Mouse (Mus musculus) stomach, embryonic 16.5 days (tissue): ENCODE measurements at regions not wholly inside any gene's neighbourhood (a gene's known extent, or its start where the extent isn't known, plus 50 kb on each side); places are given as distances from the start of the nearest gene placed in this dataset.

Source experiments
- ATAC-seq: fragments of 200-750 bp; cut with Nextera tagmentation; 2 replicates; pipeline ENCODE4 v1.8.0; 2017; ENCODE audit warnings: moderate number of reproducible peaks, moderate TSS enrichment; ENCODE audit not compliant: insufficient read depth, low FRiP score
- H3K27ac ChIP-seq: fragments of 300-500 bp; sonication (generic); 2 replicates; pipeline ENCODE4 v1.5.1; 2014; ENCODE audit warnings: low read length
- H3K27me3 ChIP-seq: fragments of 300-500 bp; sonication (generic); 2 replicates; pipeline ENCODE4 v1.6.1; 2014; ENCODE audit warnings: low read length, control low read depth, mixed read lengths; ENCODE audit not compliant: control insufficient read depth, insufficient read depth
- H3K36me3 ChIP-seq: fragments of 300-500 bp; sonication (generic); 2 replicates; pipeline ENCODE4 v1.6.1; 2014; ENCODE audit warnings: low read length; ENCODE audit not compliant: control insufficient read depth, insufficient read depth
- H3K4me1 ChIP-seq: fragments of 300-500 bp; sonication (generic); 2 replicates; pipeline ENCODE4 v1.6.1; 2014; ENCODE audit warnings: low read length, control low read depth, mixed read lengths; ENCODE audit not compliant: control insufficient read depth, insufficient read depth
- H3K4me2 ChIP-seq: fragments of 300-500 bp; sonication (generic); 2 replicates; pipeline ENCODE4 v1.6.1; 2014; ENCODE audit warnings: low read depth, low read length, mixed read lengths
- H3K4me3 ChIP-seq: fragments of 300-500 bp; sonication (generic); replicated peaks from 2 replicates; pipeline ENCODE4 v1.5.1; 2014; ENCODE audit warnings: mild to moderate bottlenecking, low read length
- H3K9ac ChIP-seq: fragments of 300-500 bp; sonication (generic); 2 replicates; pipeline ENCODE4 v1.6.1; 2014; ENCODE audit warnings: low read length
- H3K9me3 ChIP-seq: fragments of 300-500 bp; sonication (generic); replicated peaks from 2 replicates; pipeline ENCODE4 v1.6.1; 2016; ENCODE audit warnings: low read length, control low read depth; ENCODE audit not compliant: control insufficient read depth
- WGBS: fragments of 180-500 bp; shearing (Covaris S2); extraction: QIAGEN DNeasy Blood & Tissue Kit; methylation state at CpG from one replicate; pipeline ENCODE4 v1.1.7; 2014; 5-methylcytosine and 5-hydroxymethylcytosine counted together

DNA sequence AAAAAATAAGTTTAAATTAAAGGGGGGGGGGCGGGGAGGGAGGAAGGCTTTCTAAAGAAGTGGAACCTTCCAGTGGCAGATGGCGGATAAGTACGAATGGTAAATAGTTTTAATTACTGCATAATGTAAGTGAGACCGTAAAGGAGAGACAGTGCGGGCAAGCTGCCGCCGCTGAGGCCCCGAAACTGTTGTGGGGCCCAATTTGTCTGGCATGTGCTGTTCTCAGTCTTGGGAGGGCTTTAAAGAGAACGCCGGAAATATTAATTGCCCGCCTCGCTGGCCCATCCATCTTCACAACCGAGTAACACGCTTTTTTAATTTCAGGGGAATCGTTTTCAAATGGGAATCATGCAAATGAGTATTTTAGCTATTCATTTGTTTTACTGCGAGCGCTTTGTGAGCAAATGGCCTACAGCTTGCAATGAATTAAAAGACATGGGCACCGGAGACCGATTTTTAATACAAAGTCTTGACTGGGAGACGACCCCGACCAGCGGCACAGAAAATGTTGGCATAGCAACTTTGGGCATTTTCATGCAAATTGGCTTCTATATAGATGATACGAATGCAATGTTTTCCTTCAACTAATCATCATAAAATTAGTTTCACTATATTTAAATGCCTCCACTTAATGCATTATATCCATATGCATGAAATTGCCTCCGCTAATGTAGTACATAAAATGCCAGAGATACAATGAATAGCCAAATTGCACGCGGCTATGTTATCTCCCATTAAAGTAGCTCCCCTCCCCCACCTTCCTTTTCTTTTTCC lies 122.9 kb upstream of the Smad3 start:
- H3K4me2 ChIP-seq = peak overlapping the region; percentile 52
- H3K9me3 ChIP-seq = 0 out of 2 replicates have a peak, but pooled peaks cover 4% of the 10 kb centered on the region
- no peak for ATAC-seq
- no peaks in the 10 kb centered on the region for H3K27me3 ChIP-seq
- peaks cover 5% of the 10 kb centered on the region; the same call in 1 of the 2 replicates for H3K4me1 ChIP-seq
- peak overlapping the region; percentile 30 for H3K4me3 ChIP-seq
- H3K36me3 ChIP-seq = no peaks in the 10 kb centered on the region
- H3K27ac ChIP-seq = no peak overlapping the region
- WGBS = 28% methylated on average over 26 of the region's 26 CpGs
- peak overlapping the region; percentile 29; the same call in 1 of the 2 replicates for H3K9ac ChIP-seq

DNA sequence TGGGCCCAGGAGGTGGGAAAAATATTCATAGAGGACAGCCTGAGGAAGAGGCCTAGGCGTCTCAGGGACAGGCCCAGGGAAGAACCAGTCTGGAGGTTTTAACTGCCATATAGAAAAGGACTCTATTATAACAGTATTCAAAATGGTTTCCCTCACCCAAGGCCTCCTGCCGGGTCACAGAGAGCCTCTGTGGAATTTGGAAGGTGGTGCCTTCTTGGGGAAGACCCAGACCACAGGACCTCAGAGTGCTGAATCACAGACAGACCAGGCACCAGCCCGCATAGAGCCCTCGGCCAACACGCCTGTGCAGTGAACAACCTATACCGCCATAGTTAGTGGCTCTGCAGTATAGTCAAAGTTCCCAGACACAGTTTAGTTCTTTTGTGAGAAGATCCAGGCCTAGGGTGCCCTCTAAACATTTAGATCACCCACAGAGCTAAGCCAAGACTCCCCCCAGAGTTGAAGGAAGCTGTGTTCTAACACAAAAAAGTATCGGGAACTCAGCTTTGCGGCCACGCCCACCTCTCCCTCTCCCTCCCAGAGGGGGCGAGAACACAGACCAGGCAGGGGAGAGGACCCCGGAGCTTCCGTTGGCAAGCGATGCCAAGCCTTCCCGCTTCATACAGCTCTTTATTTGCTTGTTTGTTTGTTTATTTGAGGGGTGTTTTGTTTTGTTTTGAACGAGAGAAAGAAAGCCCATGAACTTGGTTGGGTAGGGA lies 122.1 kb upstream of the Smad3 start:
- Histone ChIP-seq H3K9ac (peak overlapping the region; percentile 47; the same call in 1 of the 2 replicates), H3K36me3 (no peaks in the 10 kb centered on the region), H3K4me2 (peak overlapping the region; percentile 52), H3K27me3 (no peaks in the 10 kb centered on the region), H3K9me3 (0 out of 2 replicates have a peak, but pooled peaks cover 4% of the 10 kb centered on the region), H3K4me1 (peaks cover 5% of the 10 kb centered on the region; the same call in 1 of the 2 replicates), H3K4me3 (peak overlapping the region; percentile 30), H3K27ac (no peak overlapping the region)
- 23% methylated on average over 15 of the region's 15 CpGs for WGBS
- ATAC-seq = no peak

DNA sequence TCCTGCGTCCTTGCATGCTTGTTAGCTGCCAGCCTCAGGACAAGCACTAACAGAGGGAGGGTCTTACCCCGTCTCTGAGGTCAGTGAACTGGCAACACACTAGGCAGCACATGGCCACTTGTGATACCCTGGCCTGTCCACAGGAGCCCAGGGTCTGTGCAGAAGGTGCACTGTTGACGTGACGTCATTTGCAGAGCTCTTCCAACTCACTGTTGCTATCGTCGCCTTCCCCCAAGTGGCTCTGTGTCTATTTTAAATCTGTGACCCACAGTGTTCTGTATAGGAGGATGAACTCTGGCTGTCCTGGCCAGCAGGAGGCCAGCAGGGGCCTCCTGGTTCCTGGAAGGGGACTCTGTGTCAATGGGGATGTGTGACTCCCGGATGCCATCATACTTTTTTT lies 120.1 kb upstream of the Smad3 start:
- Histone ChIP-seq H3K9me3 (no peaks in the 10 kb centered on the region), H3K4me3 (no peak overlapping the region), H3K27me3 (no peaks in the 10 kb centered on the region), H3K4me1 (peaks cover 5% of the 10 kb centered on the region; the same call in 1 of the 2 replicates), H3K9ac (no peak overlapping the region), H3K27ac (no peak overlapping the region), H3K4me2 (no peak overlapping the region), H3K36me3 (no peaks in the 10 kb centered on the region)
- ATAC-seq = no peak
- WGBS = 74% methylated on average over 7 of the region's 7 CpGs

DNA sequence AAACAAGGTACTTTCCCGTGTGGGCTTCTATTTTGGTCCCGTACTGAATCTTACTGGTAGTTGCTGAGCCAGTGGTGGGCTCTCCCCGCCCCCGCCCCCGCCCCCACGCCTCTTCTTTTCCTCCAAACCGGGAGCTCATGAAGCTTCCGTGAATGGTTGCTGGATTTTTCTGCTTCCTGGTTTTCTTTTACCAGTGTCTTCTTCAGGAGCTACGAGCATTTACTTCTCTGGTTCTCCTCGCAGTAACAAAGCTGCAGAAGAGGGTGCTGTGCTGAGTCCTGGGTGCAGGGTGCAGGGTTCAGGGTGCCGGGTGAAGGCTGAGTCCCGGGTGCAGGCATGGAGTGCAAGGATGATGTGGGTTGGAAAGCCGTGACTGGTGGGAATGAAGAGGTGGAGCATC lies 119.1 kb upstream of the Smad3 start:
- Histone ChIP-seq H3K4me2 (peak overlapping the region; percentile 30), H3K36me3 (no peaks in the 10 kb centered on the region), H3K4me3 (no peak overlapping the region), H3K4me1 (peaks cover 5% of the 10 kb centered on the region; the same call in 1 of the 2 replicates), H3K27me3 (no peaks in the 10 kb centered on the region), H3K9ac (no peak overlapping the region), H3K9me3 (no peaks in the 10 kb centered on the region), H3K27ac (no peak overlapping the region)
- 34% methylated on average over 13 of the region's 13 CpGs for WGBS
- ATAC-seq = no peak

GRCm38 (mm10) chr9:63876023-63876422 lies 118.2 kb upstream of the Smad3 start:
- peaks cover 5% of the 10 kb centered on the region; the same call in 1 of the 2 replicates for H3K4me1 ChIP-seq
- no peaks in the 10 kb centered on the region for H3K27me3 ChIP-seq
- ATAC-seq = no peak
- no peaks in the 10 kb centered on the region for H3K9me3 ChIP-seq
- no peaks in the 10 kb centered on the region for H3K36me3 ChIP-seq
- H3K4me3 ChIP-seq = no peak overlapping the region
- H3K27ac ChIP-seq = no peak overlapping the region
- H3K9ac ChIP-seq = no peak overlapping the region
- WGBS = 88% methylated on average over 12 of the region's 12 CpGs
- no peak overlapping the region for H3K4me2 ChIP-seq

DNA sequence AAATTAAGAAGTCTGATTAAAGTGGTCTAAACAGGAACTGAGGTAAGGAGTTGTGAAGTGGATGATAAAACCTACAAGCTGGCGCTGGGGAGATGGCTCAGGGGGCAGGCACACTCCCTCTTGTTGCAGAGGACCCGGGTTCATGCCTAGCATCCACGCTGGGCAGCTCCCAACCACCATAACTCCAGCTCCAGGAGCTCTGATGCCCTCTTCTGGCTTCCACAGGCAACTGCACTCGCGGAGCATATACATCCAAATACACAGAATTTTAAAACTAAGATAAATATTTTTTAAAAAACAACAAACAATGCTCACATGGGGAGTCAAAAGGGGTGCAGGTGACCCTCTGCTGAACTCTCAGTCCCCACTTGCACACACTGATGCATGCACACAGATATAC lies 117.4 kb upstream of the Smad3 start:
- 91% methylated on average over 5 of the region's 5 CpGs for WGBS
- H3K9me3 ChIP-seq = 0 out of 2 replicates have a peak, but pooled peaks cover 2% of the 10 kb centered on the region
- H3K27ac ChIP-seq = no peak overlapping the region
- H3K9ac ChIP-seq = no peak overlapping the region
- no peak overlapping the region for H3K4me2 ChIP-seq
- no peaks in the 10 kb centered on the region for H3K27me3 ChIP-seq
- no peak overlapping the region for H3K4me3 ChIP-seq
- ATAC-seq = no peak
- H3K36me3 ChIP-seq = no peaks in the 10 kb centered on the region
- H3K4me1 ChIP-seq = 0 out of 2 replicates have a peak, but pooled peaks cover 5% of the 10 kb centered on the region

DNA sequence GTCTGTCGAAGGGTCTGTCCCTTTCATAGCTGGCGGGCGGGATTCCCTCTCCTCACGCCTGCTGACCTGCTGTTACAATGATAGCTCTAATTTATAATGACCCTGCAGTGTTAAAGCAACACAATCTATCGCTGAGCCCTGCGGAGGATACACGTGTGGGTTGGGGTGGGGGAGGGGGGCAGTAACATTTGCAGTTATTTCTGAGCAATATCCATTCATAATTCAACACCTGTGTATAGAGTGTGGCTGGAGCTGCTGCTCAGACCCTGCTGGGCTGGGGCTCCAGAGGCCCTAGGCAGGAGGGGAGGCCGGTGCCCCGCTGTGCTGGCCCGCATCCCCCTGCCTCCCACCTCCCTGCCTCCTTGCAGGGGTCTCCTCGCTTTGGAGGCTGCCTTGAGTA lies 106.6 kb upstream of the Smad3 start:
- H3K9ac ChIP-seq = no peak overlapping the region
- no peaks in the 10 kb centered on the region for H3K36me3 ChIP-seq
- 49% methylated on average over 11 of the region's 11 CpGs for WGBS
- no peaks in the 10 kb centered on the region for H3K27me3 ChIP-seq
- no peak for ATAC-seq
- H3K4me2 ChIP-seq = no peak overlapping the region
- no peaks in the 10 kb centered on the region for H3K4me1 ChIP-seq
- H3K27ac ChIP-seq = no peak overlapping the region
- no peak overlapping the region for H3K4me3 ChIP-seq
- H3K9me3 ChIP-seq = peaks cover under 1% of the 10 kb centered on the region; the same call in 1 of the 2 replicates

- Histone ChIP-seq H3K36me3 (no peaks in the 10 kb centered on the region), H3K27me3 (no peaks in the 10 kb centered on the region), H3K4me3 (no peak overlapping the region), H3K9ac (no peak overlapping the region), H3K4me1 (no peaks in the 10 kb centered on the region), H3K27ac (no peak overlapping the region), H3K9me3 (no peaks in the 10 kb centered on the region), H3K4me2 (no peak overlapping the region)
- WGBS = 69% methylated on average over 4 of the region's 4 CpGs
- no peak for ATAC-seq
Measured at GRCm38 (mm10) chr9:63863328-63863727, 105.5 kb upstream of the Smad3 start.

- Histone ChIP-seq H3K27me3 (no peaks in the 10 kb centered on the region), H3K4me3 (no peak overlapping the region), H3K9me3 (no peaks in the 10 kb centered on the region), H3K27ac (no peak overlapping the region), H3K4me1 (no peaks in the 10 kb centered on the region), H3K9ac (no peak overlapping the region), H3K36me3 (no peaks in the 10 kb centered on the region), H3K4me2 (no peak overlapping the region)
- ATAC-seq = no peak
- WGBS = 47% methylated on average over 6 of the region's 6 CpGs
Measured at GRCm38 (mm10) chr9:63862427-63862826, 104.6 kb upstream of the Smad3 start.
